In genomic region chr11:104246171-104246694, GRCm38 (mm10) we compare ENCODE assay signal across 9 mouse cellular contexts. TPM values are rescaled to one million over a fixed set of nuclear protein-coding genes. Genes with fewer than 3 reads are reported as not detected.
DNase-seq lines count a peak whose midpoint lies in the region; ATAC-seq and TF ChIP-seq lines count a peak whose summit lies in the region.
"Had no signal": no experiment of that assay in that cellular context is flagged by ENCODE, and none has a peak within 500 bp of the region (broad histone marks: within the 10 kb centered on the region; RNA-seq: fewer than 3 reads in every experiment).

No protein-coding gene starts in this region.

- no peak overlapping the region for H3K4me3 ChIP-seq in heart, postnatal 0 days (ENCODE audit: low read depth, low read length)
- H3K4me3 ChIP-seq in midbrain, postnatal 0 days (ENCODE audit: low read depth, low read length) = no peak overlapping the region
- H3K4me3 ChIP-seq: limb, embryonic 15.5 days had no signal

- no peak for TF ChIP-seq CTCF in heart, postnatal 0 days (IDR thresholded peaks at IDR 0.05; ENCODE audit: low read depth)
- TF ChIP-seq CTCF in midbrain, postnatal 0 days (IDR thresholded peaks at IDR 0.05) = no peak

- 19% methylated on average over 6 of the region's 6 CpGs for WGBS in heart, postnatal 0 days
- 7% methylated on average over 6 of the region's 6 CpGs for WGBS in midbrain, postnatal 0 days

- no peak overlapping the region for H3K27ac ChIP-seq in heart, postnatal 0 days (ENCODE audit: low read depth)
- no peak overlapping the region for H3K27ac ChIP-seq in midbrain, postnatal 0 days (ENCODE audit: low read depth, low read length)
- H3K27ac ChIP-seq: limb, embryonic 15.5 days had no signal

- no peak for ATAC-seq in heart, postnatal 0 days (ENCODE audit: insufficient read depth, low read depth)
- ATAC-seq in midbrain, postnatal 0 days (ENCODE audit: low FRiP score) = peak; percentile 38; the same call in 1 of the 2 replicates
- no peak for ATAC-seq in granulocyte monocyte progenitor cell, adult 5-6 weeks (replicated peaks; ENCODE audit: poor library complexity, severe bottlenecking)

- DNase-seq in heart, postnatal 0 days (ENCODE audit: low spot score) = no peak
- no peak for DNase-seq in heart, postnatal 25 days (ENCODE audit: low spot score)
- peak; percentile 38 for DNase-seq in embryo, embryonic 10.5 days (ENCODE audit: low spot score)
- DNase-seq in kidney, adult 9 months = peak; percentile 91
- DNase-seq in midbrain, postnatal 0 days (ENCODE audit: low spot score) = no peak
- DNase-seq in layer of hippocampus, adult 11-12 months (ENCODE audit: low spot score) = no peak
- DNase-seq in cerebellum, adult 18-20 months = no peak

- H3K27me3 ChIP-seq in heart, postnatal 0 days (ENCODE audit: control insufficient read depth, insufficient read depth, low read length) = no peaks in the 10 kb centered on the region
- H3K27me3 ChIP-seq in midbrain, postnatal 0 days (ENCODE audit: insufficient read depth, low read length) = no peaks in the 10 kb centered on the region
- H3K27me3 ChIP-seq: limb, embryonic 15.5 days had no signal

- no peaks in the 10 kb centered on the region for H3K9me3 ChIP-seq in heart, postnatal 0 days (replicated peaks; ENCODE audit: control insufficient read depth, low read length)
- H3K9me3 ChIP-seq in midbrain, postnatal 0 days (ENCODE audit: low read length) = no peaks in the 10 kb centered on the region
- H3K9me3 ChIP-seq: limb, embryonic 15.5 days had no signal

- H3K36me3 ChIP-seq in heart, postnatal 0 days (replicated peaks; ENCODE audit: control insufficient read depth, insufficient read depth, low read length) = no peaks in the 10 kb centered on the region
- no peaks in the 10 kb centered on the region for H3K36me3 ChIP-seq in midbrain, postnatal 0 days (ENCODE audit: insufficient read depth, low read length)
- H3K36me3 ChIP-seq: limb, embryonic 15.5 days had no signal

- no peak overlapping the region for H3K9ac ChIP-seq in heart, postnatal 0 days (replicated peaks; ENCODE audit: low read depth, low read length)
- no peak overlapping the region for H3K9ac ChIP-seq in midbrain, postnatal 0 days (replicated peaks; ENCODE audit: low read length, poor library complexity, severe bottlenecking)
- H3K9ac ChIP-seq: limb, embryonic 15.5 days had no signal

- peak overlapping the region; percentile 28 for H3K4me2 ChIP-seq in heart, postnatal 0 days (ENCODE audit: low read depth, low read length)
- H3K4me2 ChIP-seq in midbrain, postnatal 0 days (ENCODE audit: low read depth, low read length, poor library complexity, severe bottlenecking) = no peak overlapping the region
- H3K4me2 ChIP-seq: limb, embryonic 15.5 days had no signal

- TF ChIP-seq EP300 in heart, postnatal 0 days (IDR thresholded peaks at IDR 0.05; ENCODE audit: low read depth) = no peak

- intact Hi-C loops in heart, postnatal 25 days (cut with DNase I) = no loop called here

- no peaks in the 10 kb centered on the region; the same call in 1 of the 2 replicates for H3K4me1 ChIP-seq in heart, postnatal 0 days (ENCODE audit: control insufficient read depth, insufficient read depth)
- peaks cover 8% of the 10 kb centered on the region; the same call in 1 of the 2 replicates for H3K4me1 ChIP-seq in midbrain, postnatal 0 days (ENCODE audit: insufficient read depth, low read length)

RNA-seq across cellular contexts. Expression of gene Mapt, which starts 15.0 kb away (rescaled TPM):
- total RNA-seq in heart, postnatal 0 days (2014; rRNA removed; ENCODE audit: low replicate concordance) = 0.23 and 0.31 TPM in 2 replicates
- polyA plus RNA-seq in heart, postnatal 0 days (2015; fragmentation: Nextera tagmentation; extraction: Ambion mirVana) = 0.34 and 0.63 TPM in 2 replicates
- 10 to 100 TPM; 67.0 to 70.7 TPM for total RNA-seq in heart, postnatal 25 days (2021)
- 673 and 700 TPM in 2 replicates for total RNA-seq in midbrain, postnatal 0 days (2014; rRNA removed)
- 1,369 and 1,377 TPM in 2 replicates for polyA plus RNA-seq in midbrain, postnatal 0 days (2015; fragmentation: Nextera tagmentation; extraction: Ambion mirVana)
- not detected in 2 replicates for total RNA-seq in granulocyte monocyte progenitor cell, adult 5-6 weeks (2014; fragmentation: Nextera tagmentation)
- total RNA-seq in granulocyte monocyte progenitor cell, adult 5-6 weeks (2017) = not detected in 2 replicates

Comparison
In these comparisons a context has a peak if more than half of its experiments do, and no peak if none do; other contexts are left out.
1. RNA of gene Mapt, which starts 15.0 kb away (total RNA-seq): 673 to 700 TPM in midbrain, postnatal 0 days and 67.0 to 70.7 TPM in heart, postnatal 25 days; 0.23 to 0.31 TPM in heart, postnatal 0 days and not detected in granulocyte monocyte progenitor cell, adult 5-6 weeks; every median in the first group is over 10 times any median in the second.
2. DNase-seq: peak in embryo, embryonic 10.5 days (single experiment) and kidney, adult 9 months (single experiment); none in heart, postnatal 0 days (single experiment), heart, postnatal 25 days (single experiment), midbrain, postnatal 0 days (single experiment), layer of hippocampus, adult 11-12 months (single experiment) and cerebellum, adult 18-20 months (0 of 2).